ENCODE assay signal across 10 mouse cellular contexts in genomic region chr11:106967630-106968029, GRCm38 (mm10). TPM values are rescaled to one million over a fixed set of nuclear protein-coding genes. Genes with fewer than 3 reads are reported as not detected.
A peak's percentile ranks its signal among the peaks of the same experiment; 100 is the strongest.
DNase-seq lines count a peak whose midpoint lies in the region; ATAC-seq and TF ChIP-seq lines count a peak whose summit lies in the region.
"Had no signal": no experiment of that assay in that cellular context is flagged by ENCODE, and none has a peak within 500 bp of the region (broad histone marks: within the 10 kb centered on the region; RNA-seq: fewer than 3 reads in every experiment).

No protein-coding gene starts in this region.

- TF ChIP-seq POLR2A in embryonic fibroblast, embryonic 13.5 days (IDR thresholded peaks at IDR 0.05; ENCODE audit: low read depth, low read length), result no peak

- H3K4me3 ChIP-seq in embryonic fibroblast, embryonic 13.5 days (ENCODE audit: insufficient read depth, low read length), result no peak overlapping the region
- no peak overlapping the region for H3K4me3 ChIP-seq in kidney, embryonic 15.5 days (replicated peaks)
- H3K4me3 ChIP-seq in hindbrain, embryonic 11.5 days (ENCODE audit: low read depth, low read length), result no peak overlapping the region
- H3K4me3 ChIP-seq: intestine, embryonic 15.5 days; midbrain, embryonic 12.5 days had no signal

- no peak for ATAC-seq in kidney, embryonic 15.5 days (replicated peaks; ENCODE audit: low FRiP score)
- ATAC-seq in hindbrain, embryonic 11.5 days (ENCODE audit: low FRiP score), result no peak
- ATAC-seq: intestine, embryonic 15.5 days had no signal

- WGBS in kidney, embryonic 15.5 days, result 48% methylated on average over 10 of the region's 10 CpGs
- WGBS in hindbrain, embryonic 11.5 days, result 81% methylated on average over 10 of the region's 10 CpGs

- H3K4me1 ChIP-seq in embryonic fibroblast, embryonic 13.5 days (ENCODE audit: control insufficient read depth, insufficient read depth, low read length), result peaks cover 4% of the 10 kb centered on the region
- peaks cover 5% of the 10 kb centered on the region; the same call in 1 of the 2 replicates for H3K4me1 ChIP-seq in kidney, embryonic 15.5 days
- H3K4me1 ChIP-seq in hindbrain, embryonic 11.5 days (replicated peaks; ENCODE audit: control insufficient read depth, insufficient read depth, low read length), result no peaks in the 10 kb centered on the region
- H3K4me1 ChIP-seq: intestine, embryonic 15.5 days; midbrain, embryonic 12.5 days had no signal

- no peaks in the 10 kb centered on the region for H3K27me3 ChIP-seq in kidney, embryonic 15.5 days
- H3K27me3 ChIP-seq in hindbrain, embryonic 11.5 days (ENCODE audit: control insufficient read depth, insufficient read depth, low read length), result no peaks in the 10 kb centered on the region
- H3K27me3 ChIP-seq: intestine, embryonic 15.5 days; midbrain, embryonic 12.5 days had no signal

- no peak overlapping the region for H3K9ac ChIP-seq in kidney, embryonic 15.5 days
- H3K9ac ChIP-seq in hindbrain, embryonic 11.5 days (ENCODE audit: low read depth, low read length), result no peak overlapping the region
- H3K9ac ChIP-seq: intestine, embryonic 15.5 days; midbrain, embryonic 12.5 days had no signal

- H3K36me3 ChIP-seq in kidney, embryonic 15.5 days, result no peaks in the 10 kb centered on the region
- H3K36me3 ChIP-seq in hindbrain, embryonic 11.5 days (ENCODE audit: control insufficient read depth, insufficient read depth, low read length), result no peaks in the 10 kb centered on the region
- H3K36me3 ChIP-seq: intestine, embryonic 15.5 days; midbrain, embryonic 12.5 days had no signal

- H3K9me3 ChIP-seq in kidney, embryonic 15.5 days (replicated peaks), result no peaks in the 10 kb centered on the region
- no peaks in the 10 kb centered on the region for H3K9me3 ChIP-seq in hindbrain, embryonic 11.5 days (ENCODE audit: control insufficient read depth, low read length)
- H3K9me3 ChIP-seq: intestine, embryonic 15.5 days; midbrain, embryonic 12.5 days had no signal

- DNase-seq in heart, adult 8-10 months (ENCODE audit: low spot score), result peak; percentile 78
- DNase-seq in lung, postnatal 10 days, result peak; percentile 83
- DNase-seq in right cerebral cortex, postnatal 25 days, result no peak
- no peak for DNase-seq in hindbrain, embryonic 11.5 days (ENCODE audit: low spot score)
- no peak for DNase-seq in layer of hippocampus, postnatal 25 days (ENCODE audit: extremely low spot score in 1 of 2, low spot score in 1 of 2)
- no peak for DNase-seq in layer of hippocampus, adult 9-11 months

- no peak for TF ChIP-seq CTCF in embryonic fibroblast, embryonic 13.5 days (IDR thresholded peaks at IDR 0.05; ENCODE audit: borderline replicate concordance, insufficient read depth, low read length)

- H3K27ac ChIP-seq in embryonic fibroblast, embryonic 13.5 days (ENCODE audit: insufficient read depth, low read length), result peak overlapping the region; percentile 37
- peak overlapping the region; percentile 42 for H3K27ac ChIP-seq in kidney, embryonic 15.5 days
- no peak overlapping the region for H3K27ac ChIP-seq in hindbrain, embryonic 11.5 days (ENCODE audit: low read depth, low read length)
- H3K27ac ChIP-seq: intestine, embryonic 15.5 days; midbrain, embryonic 12.5 days had no signal

- no peak overlapping the region for H3K4me2 ChIP-seq in kidney, embryonic 15.5 days
- H3K4me2 ChIP-seq in hindbrain, embryonic 11.5 days (replicated peaks; ENCODE audit: low read depth, low read length), result no peak overlapping the region
- H3K4me2 ChIP-seq: intestine, embryonic 15.5 days; midbrain, embryonic 12.5 days had no signal

RNA-seq across cellular contexts. Expression of gene Kpna2, which starts 31.7 kb away (rescaled TPM):
- 215 and 225 TPM in 2 replicates for polyA plus RNA-seq in embryonic fibroblast, embryonic 13.5 days (2011; ENCODE audit: insufficient read length, low read depth, missing spikeins)
- total RNA-seq in heart, adult 8-10 months (2022), result 10 to 100 TPM; 53.9 to 86.8 (median 74.8) TPM
- 407 and 415 TPM in 2 replicates for polyA plus RNA-seq in kidney, embryonic 15.5 days (2015; fragmentation: Nextera tagmentation; extraction: Ambion mirVana)
- polyA plus RNA-seq in hindbrain, embryonic 11.5 days (2014; fragmentation: Nextera tagmentation; extraction: Ambion mirVana), result 581 and 643 TPM in 2 replicates
- 10 to 100 TPM; 22.0 to 26.8 TPM for total RNA-seq in layer of hippocampus, postnatal 25 days (2021)

RNA-seq across cellular contexts. Expression of gene Smurf2, which starts 47.1 kb away (rescaled TPM):
- 56.3 and 60.3 TPM in 2 replicates for polyA plus RNA-seq in embryonic fibroblast, embryonic 13.5 days (2011; ENCODE audit: insufficient read length, low read depth, missing spikeins)
- 10 to 100 TPM; 34.0 to 40.3 (median 37.2) TPM for total RNA-seq in heart, adult 8-10 months (2022)
- polyA plus RNA-seq in kidney, embryonic 15.5 days (2015; fragmentation: Nextera tagmentation; extraction: Ambion mirVana), result 12.8 and 13.7 TPM in 2 replicates
- 19.0 and 25.0 TPM in 2 replicates for polyA plus RNA-seq in hindbrain, embryonic 11.5 days (2014; fragmentation: Nextera tagmentation; extraction: Ambion mirVana)
- 10 to 100 TPM; 28.2 to 32.2 TPM for total RNA-seq in layer of hippocampus, postnatal 25 days (2021)

RNA-seq across cellular contexts. Expression of gene 1810010H24Rik, which starts 57.9 kb away (rescaled TPM):
- polyA plus RNA-seq in embryonic fibroblast, embryonic 13.5 days (2011; ENCODE audit: insufficient read length, low read depth, missing spikeins), result 0.60 and 1.4 TPM in 2 replicates
- 1 to 10 TPM; 1.7 to 2.7 (median 2.1) TPM for total RNA-seq in heart, adult 8-10 months (2022)
- polyA plus RNA-seq in kidney, embryonic 15.5 days (2015; fragmentation: Nextera tagmentation; extraction: Ambion mirVana), result 1.7 and 2.1 TPM in 2 replicates
- polyA plus RNA-seq in hindbrain, embryonic 11.5 days (2014; fragmentation: Nextera tagmentation; extraction: Ambion mirVana), result 2.7 and 3.3 TPM in 2 replicates
- 1 to 10 TPM; 3.1 to 3.6 TPM for total RNA-seq in layer of hippocampus, postnatal 25 days (2021)

Comparison
In these comparisons a context has a peak if more than half of its experiments do, and no peak if none do; other contexts are left out.
1. DNase-seq: peak in heart, adult 8-10 months (single experiment) and lung, postnatal 10 days (single experiment); none in right cerebral cortex, postnatal 25 days (single experiment), hindbrain, embryonic 11.5 days (single experiment), layer of hippocampus, postnatal 25 days (0 of 2) and layer of hippocampus, adult 9-11 months (single experiment).